Mouse (Mus musculus) c-Kit-positive CD71-positive TER-119-positive erythroid progenitor cells, embryonic 14.5 days (primary cell): Measurements from ENCODE around the gene Rarb.

Experiments used
- DNase-seq: peaks from one replicate; pipeline ENCODE4 v3.0.0-alpha.2; 2013; ENCODE audit warnings: low spot score

Rarb gene

DNA sequence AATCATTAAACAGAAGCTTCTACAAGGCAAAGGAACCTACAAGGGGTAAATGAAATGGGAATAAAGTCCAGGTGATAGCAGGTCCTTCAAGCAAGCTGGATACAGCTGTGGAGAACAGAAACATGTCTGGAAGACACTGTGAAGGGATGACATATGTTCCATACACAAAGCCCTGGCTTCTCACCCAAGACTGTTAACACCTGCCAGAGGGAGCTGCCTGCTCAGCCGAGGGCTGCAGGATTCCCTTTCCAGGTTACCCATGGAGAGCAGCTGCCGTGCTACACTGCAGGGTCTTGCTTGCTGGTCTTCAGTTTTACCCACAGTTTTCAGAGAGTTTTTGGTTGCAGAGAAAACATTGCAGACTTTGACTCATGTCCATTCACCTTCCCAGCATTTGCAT lies 290.3 kb downstream of the Rarb start:
- no peak for DNase-seq

- DNase-seq = no peak
These were observed 292.8 kb downstream of the Rarb start for GRCm38 (mm10) chr14:16526120-16526519.

- no peak for DNase-seq
These were observed 293.6 kb downstream of the Rarb start for GRCm38 (mm10) chr14:16525137-16525924.

DNA sequence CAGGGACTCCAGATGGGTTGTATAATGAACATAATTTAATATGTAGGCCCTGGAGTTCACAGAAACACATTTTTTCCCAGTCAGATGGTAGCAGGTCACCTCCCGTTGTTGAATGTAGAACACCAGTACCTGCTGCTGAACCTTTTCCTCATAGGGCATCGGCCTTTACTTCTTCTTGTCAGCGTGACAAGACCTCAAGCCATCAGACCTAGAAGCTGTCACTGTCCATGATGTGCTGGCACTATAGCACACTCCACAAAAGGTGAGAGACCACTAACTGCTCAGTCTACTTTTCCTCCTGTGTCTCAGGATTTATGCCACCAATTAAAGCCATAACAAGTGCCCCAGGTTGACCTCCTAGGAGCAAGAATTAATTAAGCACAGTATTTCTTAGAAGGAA lies 296.1 kb downstream of the Rarb start:
- DNase-seq = no peak

DNA sequence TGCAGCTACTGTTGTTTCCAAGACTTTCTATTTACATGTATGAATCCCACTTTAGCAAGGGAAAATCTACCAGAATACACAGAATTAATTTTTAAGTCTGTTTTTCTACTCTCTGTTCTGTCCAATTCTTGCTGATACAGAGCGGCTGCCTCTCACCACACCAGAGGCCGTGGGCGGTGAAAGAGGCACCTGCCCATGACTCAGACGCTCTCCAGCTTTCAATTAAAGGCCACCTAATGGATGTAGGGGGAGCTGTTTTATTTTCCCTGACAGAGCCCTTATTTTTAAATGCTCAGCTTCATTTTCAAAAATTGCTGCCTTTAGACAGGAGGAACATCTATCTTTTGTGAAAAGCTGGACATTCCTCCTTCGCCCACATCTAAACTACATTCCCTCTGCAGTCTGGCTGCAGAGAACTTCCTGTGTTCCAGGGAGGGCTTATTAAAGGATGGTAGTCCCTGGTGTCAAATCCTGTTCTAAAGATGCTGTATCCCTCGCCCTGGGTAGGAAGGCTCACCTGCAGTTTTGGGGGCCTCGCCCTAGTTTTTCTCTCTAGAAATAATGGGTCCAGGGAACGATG lies 299.3 kb downstream of the Rarb start:
- DNase-seq = no peak

- DNase-seq = no peak
These were observed 301.0 kb downstream of the Rarb start for GRCm38 (mm10) chr14:16517958-16518357.

DNA sequence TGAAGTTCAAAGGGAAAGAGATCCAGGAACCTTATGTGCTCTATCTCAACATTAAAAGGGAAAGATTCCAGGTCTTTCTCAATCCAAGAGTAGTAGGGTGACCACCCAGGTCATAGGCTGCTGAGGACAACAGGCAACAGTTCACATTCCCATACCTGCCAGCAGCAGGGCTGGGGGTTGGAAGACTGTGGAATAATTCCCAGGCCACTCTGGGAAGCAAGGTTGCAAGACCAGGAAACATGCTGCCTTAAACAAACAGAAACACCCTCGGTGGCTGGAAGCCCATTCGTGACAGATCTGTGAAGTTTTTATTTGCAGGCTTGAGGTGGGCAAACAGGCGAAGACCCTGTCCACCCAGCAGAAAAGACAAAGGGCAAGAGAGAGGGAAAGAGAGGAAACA lies 303.2 kb downstream of the Rarb start:
- DNase-seq = no peak

DNA sequence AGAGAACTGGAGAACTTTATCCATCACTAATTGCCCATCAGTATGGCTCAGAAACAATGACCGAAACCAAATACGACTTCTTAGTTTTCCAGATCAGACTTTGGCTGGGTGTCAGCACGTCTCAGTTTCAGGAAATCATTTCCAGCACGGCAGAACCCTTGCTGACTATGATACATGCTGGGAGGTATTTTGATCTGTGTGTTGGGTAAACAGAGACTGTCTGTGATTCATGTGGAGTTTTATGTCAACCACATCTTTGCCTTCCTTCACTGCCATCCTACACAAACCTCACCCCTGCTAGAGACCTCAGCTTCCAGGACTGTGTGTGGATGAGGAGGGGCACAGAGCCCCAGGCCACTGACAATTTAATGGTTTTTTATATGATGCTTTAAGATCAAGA lies 308.4 kb downstream of the Rarb start:
- no peak for DNase-seq

- no peak for DNase-seq
These were observed 309.1 kb downstream of the Rarb start for GRCm38 (mm10) chr14:16509825-16510224.

DNA sequence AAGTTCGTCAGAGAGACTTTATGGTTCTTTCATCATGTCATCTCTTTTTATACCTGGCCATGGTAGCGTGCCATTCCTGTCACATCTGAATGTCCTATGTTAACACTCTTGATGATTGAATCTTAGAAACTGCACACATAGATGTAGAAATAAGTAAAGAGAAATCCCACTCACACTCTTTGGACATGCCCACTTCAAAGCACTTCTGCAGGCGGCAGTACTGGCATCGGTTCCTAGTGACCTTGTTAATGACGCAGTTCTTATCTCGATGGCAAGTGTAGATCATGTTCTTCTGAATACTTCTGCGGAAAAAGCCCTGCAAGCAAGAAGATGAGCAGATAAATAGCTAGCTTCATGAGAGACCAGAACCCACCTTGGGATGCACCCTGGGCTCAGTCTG lies 310.2 kb downstream of the Rarb start:
- no peak for DNase-seq

DNA sequence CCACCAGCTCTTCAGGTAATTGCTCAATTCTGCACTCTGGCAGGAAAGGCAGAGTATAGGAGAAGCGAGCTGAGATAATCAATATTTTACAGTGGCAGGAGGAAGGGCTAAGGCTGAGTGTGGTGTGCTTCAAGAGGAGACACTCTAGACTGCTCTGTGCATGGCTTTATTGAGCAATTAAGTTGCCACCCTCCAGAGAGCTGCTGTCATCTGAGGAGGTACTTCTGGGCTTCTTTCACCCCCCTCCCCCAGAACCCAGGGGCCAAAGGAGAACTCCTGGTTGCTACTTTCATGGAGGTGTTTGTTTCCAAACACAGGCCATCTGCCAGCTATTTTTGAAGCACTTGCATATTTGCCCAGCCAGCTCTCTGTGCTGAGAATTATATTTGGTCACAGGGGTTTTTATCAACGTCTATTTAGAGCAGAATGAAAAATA lies 321.7 kb downstream of the Rarb start:
- DNase-seq = no peak

DNA sequence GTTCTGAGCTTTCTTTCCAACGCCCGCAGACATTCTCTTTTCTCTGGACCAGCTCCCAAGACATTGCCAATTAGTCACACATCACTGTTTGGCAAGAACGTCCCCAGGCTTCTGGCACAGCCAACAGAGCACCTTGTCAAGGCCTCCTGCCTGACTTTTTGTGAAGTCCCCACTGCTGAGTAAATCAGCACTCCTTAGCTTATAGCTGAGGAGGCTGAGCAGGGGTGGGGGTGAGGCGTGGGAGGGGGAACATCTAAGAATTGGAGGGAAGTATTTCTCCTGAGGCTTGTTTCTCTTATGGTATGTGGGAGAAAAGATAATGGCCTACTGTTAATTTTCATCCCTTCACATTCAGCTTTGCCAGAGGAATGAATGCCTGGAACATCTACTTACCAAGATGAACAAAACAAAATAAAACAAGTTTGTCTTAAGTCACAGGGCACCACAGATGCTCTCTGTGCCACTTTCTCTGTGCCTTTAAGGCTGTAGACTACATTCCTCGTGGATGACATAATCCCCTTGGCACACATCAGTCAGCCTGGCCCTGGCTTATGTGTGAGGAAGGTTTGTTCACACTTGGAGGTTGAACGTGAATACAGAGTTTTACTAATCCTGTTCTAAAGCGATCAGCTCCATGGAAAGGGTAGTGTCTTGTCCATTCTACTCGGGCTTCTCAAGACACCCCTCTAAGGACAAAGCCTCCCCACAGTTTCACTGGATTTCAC lies 335.1 kb downstream of the Rarb start:
- DNase-seq = no peak

DNA sequence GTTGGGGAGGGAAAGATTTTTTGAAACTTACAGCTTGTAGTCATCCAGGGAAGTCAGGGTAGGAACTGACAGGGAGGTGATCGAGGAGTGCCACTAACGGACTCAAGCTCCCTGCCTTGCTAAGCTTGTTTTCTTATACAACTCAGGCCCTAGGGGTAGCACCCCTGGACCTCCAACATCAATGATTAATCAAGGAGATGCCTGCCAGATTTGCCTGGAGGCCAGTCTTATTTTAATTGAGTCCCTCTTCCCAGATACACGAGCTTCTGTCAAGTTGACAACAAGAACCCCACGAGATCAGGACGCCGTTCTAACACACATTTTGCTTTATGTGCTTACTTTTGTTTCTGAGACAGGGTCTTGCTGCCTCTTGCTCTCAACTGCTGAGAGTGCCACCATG lies 338.3 kb downstream of the Rarb start:
- DNase-seq = no peak

DNA sequence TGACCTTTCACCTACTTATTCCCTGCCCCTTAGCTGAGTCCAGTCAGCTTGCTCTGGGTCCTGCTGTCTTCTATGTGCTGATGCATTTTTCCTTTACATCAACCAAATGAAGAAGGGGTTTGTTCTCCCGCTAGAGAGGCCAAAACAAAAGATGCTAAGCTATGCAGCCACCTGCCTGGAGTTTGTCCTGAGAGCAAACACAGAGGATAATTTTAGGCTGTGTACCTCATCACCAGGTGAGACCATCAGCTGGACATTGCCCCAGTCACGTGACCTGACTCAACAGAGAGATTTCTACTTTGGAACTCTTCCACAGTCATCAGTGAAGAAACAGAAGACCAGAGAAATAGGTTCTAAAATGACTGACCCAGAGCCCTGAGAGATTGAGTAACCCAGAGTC lies 339.4 kb downstream of the Rarb start:
- no peak for DNase-seq

GRCm38 (mm10) chr14:16478606-16479323 lies 340.2 kb downstream of the Rarb start:
- no peak for DNase-seq

DNA sequence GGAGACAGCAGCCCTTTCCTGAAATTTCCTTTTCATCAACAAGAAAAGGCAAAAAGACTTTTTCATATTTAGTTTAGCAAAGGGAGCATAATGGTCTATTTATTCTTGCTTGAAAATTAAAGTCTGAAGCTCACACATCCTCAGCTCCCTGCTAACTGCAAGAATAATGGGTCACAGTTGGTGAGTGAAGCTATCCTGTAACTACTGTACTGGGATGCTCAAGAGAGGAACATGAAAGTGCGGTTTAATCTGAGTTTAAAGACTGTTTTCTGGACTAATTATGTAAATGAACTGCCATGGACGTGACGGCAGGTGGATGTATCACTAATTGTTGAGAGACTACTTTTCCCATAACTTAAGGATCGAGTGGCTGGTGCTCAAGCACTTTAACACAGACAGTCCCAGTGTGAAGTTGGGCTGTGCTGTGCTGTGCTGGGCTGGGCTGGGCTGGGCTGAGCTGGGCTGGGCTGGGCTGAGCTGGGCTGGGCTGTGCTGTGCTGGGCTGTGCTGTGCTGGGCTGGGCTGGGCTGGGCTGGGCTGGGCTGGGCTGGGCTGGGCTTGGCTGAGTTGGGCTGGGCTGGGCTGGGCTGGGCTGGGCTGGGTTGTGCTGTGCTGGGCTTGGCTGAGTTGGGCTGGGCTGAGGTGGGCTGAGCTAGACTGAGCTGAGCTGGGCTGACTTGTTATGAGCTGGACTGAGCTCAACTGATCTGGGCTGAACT lies 370.5 kb downstream of the Rarb start:
- peak; percentile 26 for DNase-seq

DNA sequence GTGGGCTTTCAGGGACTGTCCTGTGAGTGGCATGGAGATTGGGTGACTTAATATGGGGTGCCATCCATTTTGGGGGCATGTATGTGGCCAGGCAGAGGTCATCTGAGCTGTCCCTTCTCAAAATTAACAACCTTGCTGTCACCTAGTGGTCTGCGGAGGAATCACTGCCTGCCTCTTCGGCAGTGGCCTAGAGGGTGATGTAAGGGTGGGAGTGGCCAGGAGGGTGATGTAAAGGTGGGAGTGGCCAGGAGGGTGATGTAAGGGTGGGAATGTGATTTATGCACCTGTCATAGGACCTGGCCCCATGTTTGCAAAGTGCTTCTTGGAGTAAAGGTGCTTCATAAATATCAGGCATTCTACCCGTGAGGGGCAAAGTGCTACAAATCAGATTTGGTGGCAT lies 371.4 kb downstream of the Rarb start:
- DNase-seq = peak; percentile 42

DNA sequence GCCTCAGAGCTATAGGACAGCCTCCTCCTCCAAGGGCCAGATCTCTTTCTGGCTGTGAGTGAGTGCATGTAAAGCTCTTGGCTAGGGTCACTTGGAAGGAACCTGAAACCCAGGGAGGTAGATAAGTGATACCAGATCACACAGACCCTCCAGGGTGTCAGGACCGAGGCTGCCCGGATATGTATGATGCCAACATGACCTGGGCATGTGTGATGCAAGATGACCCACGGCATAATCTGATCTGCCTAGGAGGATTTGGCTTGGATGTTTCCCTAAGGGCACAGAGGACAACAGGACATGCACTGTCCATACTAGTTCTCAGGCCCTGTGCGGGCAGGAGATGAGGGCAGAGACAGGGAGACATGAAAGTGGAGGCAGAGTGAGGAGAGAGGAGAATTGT lies 374.1 kb downstream of the Rarb start:
- no peak for DNase-seq

DNA sequence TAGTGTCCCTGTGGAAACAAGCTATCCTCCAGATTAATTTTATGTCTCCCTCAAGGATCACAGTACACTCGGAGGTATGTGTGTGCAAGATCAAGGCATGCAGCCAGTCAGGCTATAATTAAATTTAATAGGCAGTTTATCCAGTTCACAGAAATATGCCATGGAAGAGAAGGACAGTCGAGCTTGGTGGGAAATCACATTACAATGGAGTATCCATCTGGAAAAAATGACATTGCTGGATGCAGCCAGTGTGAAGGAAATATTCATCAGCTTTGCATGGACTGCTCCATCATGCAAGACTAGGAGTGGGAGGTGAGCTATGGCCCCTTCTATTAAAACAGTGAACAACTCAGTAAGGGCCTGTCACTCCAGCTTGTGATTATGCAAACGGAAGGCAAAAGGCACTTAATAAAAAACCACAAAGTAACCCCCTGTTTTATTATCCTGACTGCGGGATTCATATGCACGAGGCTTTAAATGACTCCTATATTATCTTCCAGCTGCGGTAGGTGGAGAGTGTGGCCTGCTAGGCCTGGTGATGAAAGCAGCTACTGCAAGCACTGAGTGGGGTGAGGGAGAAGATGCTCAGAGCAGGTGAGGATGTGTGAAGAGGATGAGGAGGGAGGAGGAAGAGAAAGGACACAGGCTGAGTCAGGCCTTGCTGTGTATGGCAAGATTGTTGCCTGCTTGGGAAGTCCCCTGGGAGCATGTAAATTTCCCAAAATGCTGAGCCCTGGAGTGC lies 379.4 kb downstream of the Rarb start:
- no peak for DNase-seq

- no peak for DNase-seq
These were observed 381.6 kb downstream of the Rarb start for GRCm38 (mm10) chr14:16437386-16437785.
